Mouse (Mus musculus): ENCODE data around the gene Ccdc57. TPM values are rescaled to one million over a fixed set of nuclear protein-coding genes. Genes with fewer than 3 reads are reported as not detected.

The Ccdc57 gene
- polyA plus RNA-seq, 1 experiment, result 1.9 TPM

DNA sequence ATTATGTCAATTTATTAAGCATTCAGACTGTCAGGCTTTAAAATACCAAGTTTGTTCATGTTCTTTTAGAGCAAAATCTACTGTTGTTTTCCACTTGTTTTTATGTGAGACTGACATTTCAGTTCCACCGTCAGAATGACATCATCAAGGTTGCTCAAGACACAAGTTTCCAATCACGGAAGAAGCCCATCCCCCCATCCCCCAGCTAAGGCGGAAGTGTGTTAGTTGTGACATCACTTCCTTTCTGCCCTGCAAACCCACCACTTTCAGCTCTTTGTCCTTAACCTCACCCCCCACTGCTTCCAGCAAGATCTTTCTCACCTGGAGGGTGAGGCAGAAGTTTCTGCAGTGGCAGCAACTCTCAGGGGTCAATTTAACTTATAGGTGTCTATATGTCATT lies 16.2 kb downstream of the Ccdc57 start:
- no peaks in the 10 kb centered on the region for H3K4me1 ChIP-seq (ENCODE audit: control insufficient read depth, insufficient read depth, low read length)
- no peak overlapping the region for H3K27ac ChIP-seq (ENCODE audit: insufficient read depth, low read length)
- no peak for TF ChIP-seq CTCF (IDR thresholded peaks at IDR 0.05; ENCODE audit: borderline replicate concordance, insufficient read depth, low read length)
- no peak for TF ChIP-seq POLR2A (IDR thresholded peaks at IDR 0.05; ENCODE audit: low read depth, low read length)
- H3K4me3 ChIP-seq (ENCODE audit: insufficient read depth, low read length), result no peak overlapping the region

DNA sequence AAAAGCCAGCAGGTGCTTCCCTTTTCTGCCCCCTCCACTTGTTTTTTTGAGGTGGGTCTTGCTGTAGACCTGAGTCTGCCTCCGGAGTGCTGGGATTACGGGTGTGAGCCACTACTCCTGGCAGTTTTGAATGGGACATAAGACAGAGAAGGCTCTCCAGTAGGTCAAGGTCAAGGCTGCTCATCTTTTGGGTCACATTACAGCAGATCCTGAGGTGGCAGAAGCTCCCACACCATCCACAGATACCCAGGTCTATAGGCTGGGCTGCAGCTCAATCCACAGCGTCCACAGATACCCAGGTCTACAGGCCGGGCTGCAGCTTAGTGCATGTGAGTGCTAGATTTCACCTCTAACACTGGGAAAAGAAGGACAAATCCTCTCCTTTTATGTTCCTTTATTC lies 18.9 kb downstream of the Ccdc57 start:
- no peak overlapping the region for H3K4me3 ChIP-seq (ENCODE audit: insufficient read depth, low read length)
- no peaks in the 10 kb centered on the region for H3K4me1 ChIP-seq (ENCODE audit: control insufficient read depth, insufficient read depth, low read length)
- no peak overlapping the region for H3K27ac ChIP-seq (ENCODE audit: insufficient read depth, low read length)
- TF ChIP-seq POLR2A (IDR thresholded peaks at IDR 0.05; ENCODE audit: low read depth, low read length), result no peak
- TF ChIP-seq CTCF (IDR thresholded peaks at IDR 0.05; ENCODE audit: borderline replicate concordance, insufficient read depth, low read length), result no peak

DNA sequence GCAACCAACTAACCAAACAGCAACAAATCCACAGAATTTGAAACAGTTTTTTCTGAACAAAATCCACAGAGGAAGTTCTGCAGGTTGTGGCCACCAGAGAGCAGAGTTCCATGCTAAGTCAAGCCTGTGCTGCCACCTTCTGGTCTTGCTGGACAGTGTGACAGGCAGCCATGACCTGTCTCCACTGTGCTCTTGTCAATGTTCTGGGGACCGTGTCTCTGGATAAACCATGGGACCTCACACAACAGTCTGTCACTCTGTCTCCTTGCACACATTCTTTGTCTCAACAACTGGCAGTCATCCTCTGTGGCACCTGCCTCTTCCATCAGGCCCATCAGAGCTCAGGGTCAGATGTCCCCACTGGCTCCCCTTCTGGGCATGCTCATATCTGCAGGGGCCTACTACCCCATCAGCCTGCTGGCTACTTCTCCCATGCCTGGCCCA lies 27.2 kb downstream of the Ccdc57 start:
- TF ChIP-seq POLR2A (IDR thresholded peaks at IDR 0.05; ENCODE audit: low read depth, low read length), result no peak
- peak; percentile 99 for TF ChIP-seq CTCF (IDR thresholded peaks at IDR 0.05; ENCODE audit: borderline replicate concordance, insufficient read depth, low read length)
- no peaks in the 10 kb centered on the region for H3K4me1 ChIP-seq (ENCODE audit: control insufficient read depth, insufficient read depth, low read length)
- no peak overlapping the region for H3K27ac ChIP-seq (ENCODE audit: insufficient read depth, low read length)
- H3K4me3 ChIP-seq (ENCODE audit: insufficient read depth, low read length), result no peak overlapping the region

DNA sequence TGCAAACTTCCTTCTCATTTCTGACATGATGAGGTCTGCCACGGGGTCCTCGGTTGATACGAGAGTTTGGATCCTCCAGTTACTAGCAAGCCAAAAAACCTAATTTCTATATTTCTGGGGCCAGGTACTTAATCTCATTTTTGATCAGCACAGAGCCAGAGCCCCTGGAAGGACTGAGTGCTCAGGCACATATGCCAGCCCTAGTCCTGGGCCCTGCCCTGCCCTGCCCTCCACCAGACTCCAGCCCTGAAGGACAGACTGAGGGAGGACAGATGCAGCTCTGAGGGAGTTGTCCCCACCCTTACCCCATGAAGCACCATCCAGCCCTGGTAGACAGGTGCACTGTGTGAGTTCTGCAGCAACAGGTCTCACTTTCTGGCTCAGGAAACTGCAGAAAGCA lies 28.1 kb downstream of the Ccdc57 start:
- Histone ChIP-seq H3K4me3 (ENCODE audit: insufficient read depth, low read length) (no peak overlapping the region), H3K4me1 (ENCODE audit: control insufficient read depth, insufficient read depth, low read length) (no peaks in the 10 kb centered on the region), H3K27ac (ENCODE audit: insufficient read depth, low read length) (no peak overlapping the region)
- TF ChIP-seq POLR2A (IDR thresholded peaks at IDR 0.05; ENCODE audit: low read depth, low read length) (no peak), CTCF (IDR thresholded peaks at IDR 0.05; ENCODE audit: borderline replicate concordance, insufficient read depth, low read length) (no peak)

DNA sequence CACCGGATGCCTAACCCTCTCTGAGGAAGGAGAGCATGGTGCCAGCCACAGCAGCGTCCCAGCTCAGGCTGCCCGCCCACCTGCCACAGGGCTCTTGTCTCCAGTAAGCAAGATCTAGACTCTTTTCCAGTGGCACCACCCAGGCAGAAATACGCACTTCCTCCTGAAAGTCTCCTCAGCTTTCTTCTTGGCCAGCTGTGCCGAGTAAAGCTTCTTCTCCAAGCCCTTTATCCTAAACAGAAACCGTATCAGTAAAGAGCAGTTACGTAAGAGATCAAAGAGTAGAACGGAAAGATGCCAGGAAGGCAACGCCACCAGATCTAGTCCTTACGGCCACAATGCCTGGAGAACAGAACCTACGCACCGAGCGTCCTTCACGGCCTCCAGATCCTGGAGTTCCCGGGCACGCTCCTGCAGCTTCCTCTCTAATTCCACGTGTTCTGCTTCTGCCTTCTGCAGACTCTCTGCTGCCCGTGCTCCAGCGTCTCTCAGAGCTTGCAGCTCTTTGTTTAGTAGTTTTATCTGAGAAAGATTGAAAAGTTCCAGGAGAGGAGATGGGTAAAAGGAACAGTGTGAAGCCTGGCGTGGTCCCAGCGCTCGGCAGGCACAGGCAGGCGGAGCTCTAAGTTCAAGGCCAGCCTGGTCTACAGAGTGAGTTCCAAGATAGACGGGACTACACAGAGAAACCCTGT lies 29.4 kb downstream of the Ccdc57 start:
- TF ChIP-seq CTCF (IDR thresholded peaks at IDR 0.05; ENCODE audit: borderline replicate concordance, insufficient read depth, low read length) (no peak), POLR2A (IDR thresholded peaks at IDR 0.05; ENCODE audit: low read depth, low read length) (no peak)
- no peaks in the 10 kb centered on the region for H3K4me1 ChIP-seq (ENCODE audit: control insufficient read depth, insufficient read depth, low read length)
- H3K4me3 ChIP-seq (ENCODE audit: insufficient read depth, low read length), result no peak overlapping the region
- no peak overlapping the region for H3K27ac ChIP-seq (ENCODE audit: insufficient read depth, low read length)

DNA sequence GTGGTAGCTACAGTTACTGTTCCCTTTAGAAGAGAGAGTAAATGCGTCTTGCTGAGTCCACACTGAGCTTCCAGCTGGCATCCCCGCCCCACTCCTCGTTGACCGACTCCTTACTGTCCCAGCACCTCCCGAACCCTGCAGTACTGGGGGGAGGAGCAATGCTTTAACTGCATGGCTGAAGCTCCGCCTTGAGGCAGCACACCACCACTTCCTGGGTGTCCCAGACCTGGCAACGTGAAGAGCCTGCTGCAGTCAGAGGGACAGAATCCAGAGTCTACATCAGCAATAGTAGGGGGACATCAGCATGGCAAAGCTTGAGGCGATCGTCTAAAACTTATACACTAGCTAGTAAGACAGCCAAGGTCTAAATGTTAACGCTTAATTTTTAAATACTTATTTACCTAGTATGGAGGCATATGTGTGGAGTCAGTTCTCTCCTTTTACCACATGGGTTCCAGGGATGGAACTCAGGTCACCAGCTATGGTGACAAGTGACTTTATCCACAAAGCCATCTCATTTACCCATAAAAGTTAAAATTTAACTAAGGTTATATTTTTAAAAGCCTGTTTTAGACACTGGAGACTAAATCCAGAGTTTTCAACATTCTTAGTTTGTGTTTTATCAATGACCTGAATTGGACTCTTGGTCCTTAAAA lies 30.1 kb downstream of the Ccdc57 start:
- H3K4me3 ChIP-seq (ENCODE audit: insufficient read depth, low read length), result no peak overlapping the region
- TF ChIP-seq POLR2A (IDR thresholded peaks at IDR 0.05; ENCODE audit: low read depth, low read length) (no peak), CTCF (IDR thresholded peaks at IDR 0.05; ENCODE audit: borderline replicate concordance, insufficient read depth, low read length) (no peak)
- no peaks in the 10 kb centered on the region for H3K4me1 ChIP-seq (ENCODE audit: control insufficient read depth, insufficient read depth, low read length)

DNA sequence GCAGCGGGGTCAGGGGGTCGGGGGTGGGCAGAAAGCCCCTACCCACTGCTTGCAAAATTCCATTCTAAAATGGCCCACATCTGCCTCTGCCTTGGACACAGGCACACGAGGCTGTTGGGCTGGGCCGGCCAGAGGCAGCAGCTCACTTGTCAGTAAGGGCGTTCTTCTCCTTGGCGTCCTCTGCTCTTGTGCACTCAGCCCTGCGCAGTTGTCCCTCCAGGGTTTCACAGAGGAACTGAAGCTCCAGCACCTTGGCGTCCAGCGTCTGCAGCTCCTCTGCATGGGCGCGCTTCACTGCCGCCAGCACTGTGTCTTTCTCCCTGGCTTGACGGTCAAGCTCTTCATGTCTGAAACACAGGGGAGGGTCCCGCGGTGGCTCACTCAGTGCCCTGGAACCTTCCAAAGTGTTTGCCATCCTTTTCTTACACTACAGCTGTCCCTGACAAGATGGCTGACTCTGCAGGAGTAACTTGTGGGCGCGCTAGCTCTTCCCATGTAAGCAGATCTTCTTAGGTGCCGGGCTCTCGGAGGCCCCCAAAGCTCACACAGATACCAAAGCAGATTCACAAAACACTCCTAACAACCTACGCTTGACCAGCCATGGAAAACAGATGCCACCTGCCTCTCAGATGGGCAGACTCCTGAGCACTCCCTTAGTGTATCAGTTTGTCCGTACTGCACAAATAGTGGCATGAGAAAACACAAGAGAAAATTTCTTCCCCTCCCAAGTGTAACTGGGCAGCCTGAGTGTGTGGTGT lies 30.8 kb downstream of the Ccdc57 start:
- no peak overlapping the region for H3K27ac ChIP-seq (ENCODE audit: insufficient read depth, low read length)
- TF ChIP-seq CTCF (IDR thresholded peaks at IDR 0.05; ENCODE audit: borderline replicate concordance, insufficient read depth, low read length), result no peak
- no peak for TF ChIP-seq POLR2A (IDR thresholded peaks at IDR 0.05; ENCODE audit: low read depth, low read length)
- no peak overlapping the region for H3K4me3 ChIP-seq (ENCODE audit: insufficient read depth, low read length)
- H3K4me1 ChIP-seq (ENCODE audit: control insufficient read depth, insufficient read depth, low read length), result no peaks in the 10 kb centered on the region

More for the DNA sequence above, 30.1 kb downstream of the Ccdc57 start:
- no peak overlapping the region for H3K27ac ChIP-seq (ENCODE audit: insufficient read depth, low read length)

DNA sequence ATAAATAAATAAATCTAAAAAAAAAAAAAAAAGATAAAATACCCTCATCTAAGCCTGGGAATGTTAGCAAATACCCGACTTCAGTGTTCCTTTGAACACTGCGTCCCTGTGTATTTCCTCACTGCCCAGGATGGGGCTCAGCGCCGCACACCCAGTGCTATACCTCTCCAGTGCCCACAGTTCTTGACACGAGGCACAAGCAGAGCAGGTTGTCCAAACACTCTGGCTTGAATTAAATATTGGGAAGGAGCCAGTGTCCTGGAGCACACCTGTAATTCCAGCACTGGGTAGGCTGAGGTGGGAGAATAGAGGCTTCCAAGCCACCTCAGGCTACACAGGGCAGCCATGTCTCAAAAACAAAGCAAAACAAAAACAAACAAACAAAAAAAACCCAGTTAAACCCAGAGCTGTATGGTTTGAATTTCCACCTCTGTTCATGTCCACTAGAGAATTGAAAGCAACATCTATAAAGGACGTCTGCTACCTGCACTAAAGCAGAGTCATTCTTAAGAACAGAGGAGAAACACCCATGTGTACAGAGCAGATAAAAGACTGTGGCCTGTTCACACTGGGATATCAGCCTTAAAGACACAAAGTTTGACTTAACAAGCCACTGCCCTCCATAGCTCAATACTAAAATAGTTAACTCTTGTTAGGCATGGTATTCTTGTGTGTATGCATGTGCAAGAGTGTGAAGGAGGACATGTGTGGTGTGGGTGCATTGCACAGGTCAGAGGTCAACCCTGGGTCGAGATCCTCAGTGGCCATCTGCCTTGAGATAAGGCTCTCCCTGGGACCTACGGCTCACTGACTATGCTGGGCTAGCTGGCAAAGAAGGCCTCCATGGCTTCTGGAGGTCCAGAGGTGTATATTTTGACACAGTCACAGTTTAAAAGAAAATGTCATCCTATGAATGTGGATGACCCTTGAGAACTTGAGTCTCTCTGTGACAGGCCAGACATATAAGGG lies 32.1 kb downstream of the Ccdc57 start:
- Histone ChIP-seq H3K4me1 (ENCODE audit: control insufficient read depth, insufficient read depth, low read length) (no peaks in the 10 kb centered on the region), H3K27ac (ENCODE audit: insufficient read depth, low read length) (no peak overlapping the region), H3K4me3 (ENCODE audit: insufficient read depth, low read length) (no peak overlapping the region)
- TF ChIP-seq POLR2A (IDR thresholded peaks at IDR 0.05; ENCODE audit: low read depth, low read length) (no peak), CTCF (IDR thresholded peaks at IDR 0.05; ENCODE audit: borderline replicate concordance, insufficient read depth, low read length) (no peak)

DNA sequence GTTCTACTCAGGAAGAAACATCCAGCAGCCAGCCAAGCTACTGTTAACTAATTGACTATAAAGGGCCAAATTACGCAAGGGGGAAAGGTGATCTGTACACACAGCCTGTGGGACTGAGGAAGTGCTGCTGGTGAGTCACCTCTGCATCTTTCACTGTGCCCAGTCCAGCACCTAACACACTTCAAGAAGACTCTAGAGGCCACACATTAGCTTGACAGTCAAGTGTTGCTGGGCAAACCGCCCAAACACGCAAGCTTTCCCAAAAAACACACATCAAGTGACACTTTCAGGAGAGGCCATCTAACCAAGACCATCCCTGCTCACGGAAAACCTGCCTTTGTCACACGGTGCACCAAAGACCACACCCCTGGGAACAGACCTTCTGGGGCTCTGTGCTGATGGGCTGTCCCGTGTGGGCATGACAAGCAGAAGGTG lies 34.5 kb downstream of the Ccdc57 start:
- no peak for TF ChIP-seq POLR2A (IDR thresholded peaks at IDR 0.05; ENCODE audit: low read depth, low read length)
- no peak for TF ChIP-seq CTCF (IDR thresholded peaks at IDR 0.05; ENCODE audit: borderline replicate concordance, insufficient read depth, low read length)
- no peak overlapping the region for H3K27ac ChIP-seq (ENCODE audit: insufficient read depth, low read length)
- no peaks in the 10 kb centered on the region for H3K4me1 ChIP-seq (ENCODE audit: control insufficient read depth, insufficient read depth, low read length)
- H3K4me3 ChIP-seq (ENCODE audit: insufficient read depth, low read length), result no peak overlapping the region

Measured in embryonic fibroblast, embryonic 13.5 days (primary cell).